ENCODE assay signal across 32 mouse cellular contexts in genomic region chr9:115526322-115526721, GRCm38 (mm10).
DNase-seq lines count a peak whose midpoint lies in the region; ATAC-seq lines count a peak whose summit lies in the region.
"Had no signal": no experiment of that assay in that cellular context is flagged by ENCODE, and none has a peak within 500 bp of the region (broad histone marks: within the 10 kb centered on the region; RNA-seq: fewer than 3 reads in every experiment).

No protein-coding gene starts in this region.

- H3K9ac ChIP-seq in heart, embryonic 16.5 days (ENCODE audit: low read length) = no peak overlapping the region
- H3K9ac ChIP-seq in midbrain, embryonic 11.5 days (ENCODE audit: low read length) = no peak overlapping the region
- H3K9ac ChIP-seq: embryonic facial prominence, embryonic 13.5 days; heart, embryonic 13.5 days; hindbrain, embryonic 13.5 days; intestine, embryonic 15.5 days; neural tube, embryonic 13.5 days; stomach, embryonic 15.5 days had no signal

- H3K4me3 ChIP-seq in heart, embryonic 16.5 days (ENCODE audit: low read length) = no peak overlapping the region
- H3K4me3 ChIP-seq in midbrain, embryonic 11.5 days (ENCODE audit: low read depth, low read length) = no peak overlapping the region
- H3K4me3 ChIP-seq: embryonic facial prominence, embryonic 13.5 days; erythroblast, embryonic 14.5 days; heart, embryonic 13.5 days; hindbrain, embryonic 13.5 days; intestine, embryonic 15.5 days; layer of hippocampus, adult 2 months; neural tube, embryonic 13.5 days; stomach, embryonic 15.5 days had no signal

- H3K27me3 ChIP-seq in heart, embryonic 16.5 days (ENCODE audit: control insufficient read depth, insufficient read depth, low read length) = no peaks in the 10 kb centered on the region
- no peaks in the 10 kb centered on the region for H3K27me3 ChIP-seq in midbrain, embryonic 11.5 days (ENCODE audit: control insufficient read depth, insufficient read depth, low read length)
- H3K27me3 ChIP-seq: CH12.LX; embryonic facial prominence, embryonic 13.5 days; heart, embryonic 13.5 days; hindbrain, embryonic 13.5 days; intestine, embryonic 15.5 days; neural tube, embryonic 13.5 days; Patski; stomach, embryonic 15.5 days had no signal

- DNase-seq in heart, postnatal 14 days = no peak
- DNase-seq in thymus, postnatal 0 days (ENCODE audit: low spot score) = peak; percentile 88
- no peak for DNase-seq in frontal cortex, postnatal 10 days (ENCODE audit: low spot score in 2 of 2)
- no peak for DNase-seq in midbrain, embryonic 11.5 days (ENCODE audit: low spot score, missing footprints)
- no peak for DNase-seq in spleen, adult 18-20 months
- DNase-seq: adrenal gland, adult 8-10 months; cerebellum, adult 11-12 months; cerebellum, postnatal 10 days; gastrocnemius, postnatal 14 days; heart, adult 18-20 months; heart, postnatal 36 days; kidney, adult 9 months; kidney, postnatal 14 days; layer of hippocampus, postnatal 36 days; midbrain, embryonic 14.5 days; right cerebral cortex, adult 18-20 months; right cerebral cortex, postnatal 4 days had no signal

- 78% methylated on average over 4 of the region's 4 CpGs for WGBS in heart, embryonic 16.5 days
- WGBS in midbrain, embryonic 11.5 days = 85% methylated on average over 4 of the region's 4 CpGs

- no peaks in the 10 kb centered on the region for H3K4me1 ChIP-seq in heart, embryonic 16.5 days (ENCODE audit: control insufficient read depth, insufficient read depth, low read length)
- H3K4me1 ChIP-seq in midbrain, embryonic 11.5 days (ENCODE audit: control insufficient read depth, insufficient read depth, low read length) = no peaks in the 10 kb centered on the region
- H3K4me1 ChIP-seq: heart, embryonic 13.5 days; intestine, embryonic 15.5 days; stomach, embryonic 15.5 days had no signal

- ATAC-seq in heart, embryonic 16.5 days (replicated peaks; ENCODE audit: extremely low read depth, insufficient read depth, low FRiP score) = peak; percentile 18; the same call in 1 of the 2 replicates
- ATAC-seq in inflammation-experienced regulatory T-cells, adult 6 months = peak; percentile 87
- ATAC-seq in megakaryocyte progenitor cell, adult 5-6 weeks (replicated peaks; ENCODE audit: poor library complexity) = no peak
- no peak for ATAC-seq in midbrain, embryonic 11.5 days (ENCODE audit: low FRiP score)
- ATAC-seq: forebrain, embryonic 14.5 days; intestine, embryonic 15.5 days; Patski had no signal

- H3K9me3 ChIP-seq in heart, embryonic 16.5 days (replicated peaks; ENCODE audit: control insufficient read depth, low read length) = no peaks in the 10 kb centered on the region
- H3K9me3 ChIP-seq in midbrain, embryonic 11.5 days (ENCODE audit: control insufficient read depth, low read length) = no peaks in the 10 kb centered on the region
- H3K9me3 ChIP-seq: heart, embryonic 13.5 days; hindbrain, embryonic 13.5 days; intestine, embryonic 15.5 days; neural tube, embryonic 13.5 days; stomach, embryonic 15.5 days had no signal

- H3K36me3 ChIP-seq in heart, embryonic 16.5 days (ENCODE audit: control insufficient read depth, insufficient read depth) = no peaks in the 10 kb centered on the region
- no peaks in the 10 kb centered on the region for H3K36me3 ChIP-seq in midbrain, embryonic 11.5 days (ENCODE audit: control insufficient read depth, insufficient read depth, low read length)
- H3K36me3 ChIP-seq: embryonic facial prominence, embryonic 13.5 days; G1E; heart, embryonic 13.5 days; hindbrain, embryonic 13.5 days; intestine, embryonic 15.5 days; neural tube, embryonic 13.5 days; stomach, embryonic 15.5 days had no signal

- H3K4me2 ChIP-seq in heart, embryonic 16.5 days (ENCODE audit: low read depth, low read length) = no peak overlapping the region
- no peak overlapping the region for H3K4me2 ChIP-seq in midbrain, embryonic 11.5 days
- H3K4me2 ChIP-seq: embryonic facial prominence, embryonic 13.5 days; heart, embryonic 13.5 days; hindbrain, embryonic 13.5 days; intestine, embryonic 15.5 days; neural tube, embryonic 13.5 days; stomach, embryonic 15.5 days had no signal

- no peak overlapping the region for H3K27ac ChIP-seq in heart, embryonic 16.5 days (ENCODE audit: low read length)
- no peak overlapping the region for H3K27ac ChIP-seq in midbrain, embryonic 11.5 days (ENCODE audit: low read depth, low read length)
- H3K27ac ChIP-seq: embryonic facial prominence, embryonic 13.5 days; heart, embryonic 13.5 days; hindbrain, embryonic 13.5 days; intestine, embryonic 15.5 days; layer of hippocampus, adult 2 months; neural tube, embryonic 13.5 days; stomach, embryonic 15.5 days had no signal

- intact Hi-C loops in heart, postnatal 14 days (cut with DNase I) = no loop called here

Comparison
In these comparisons a context has a peak if more than half of its experiments do, and no peak if none do; other contexts are left out.
1. ATAC-seq: peak in heart, embryonic 16.5 days (single experiment) and inflammation-experienced regulatory T-cells, adult 6 months (single experiment); none in megakaryocyte progenitor cell, adult 5-6 weeks (single experiment) and midbrain, embryonic 11.5 days (single experiment).